Mouse (Mus musculus): ENCODE measurements at regions not wholly inside any gene's neighbourhood (a gene's known extent, or its start where the extent isn't known, plus 50 kb on each side); places are given as distances from the start of the nearest gene placed in this dataset.
A peak's percentile ranks its signal among the peaks of the same experiment; 100 is the strongest.

DNA sequence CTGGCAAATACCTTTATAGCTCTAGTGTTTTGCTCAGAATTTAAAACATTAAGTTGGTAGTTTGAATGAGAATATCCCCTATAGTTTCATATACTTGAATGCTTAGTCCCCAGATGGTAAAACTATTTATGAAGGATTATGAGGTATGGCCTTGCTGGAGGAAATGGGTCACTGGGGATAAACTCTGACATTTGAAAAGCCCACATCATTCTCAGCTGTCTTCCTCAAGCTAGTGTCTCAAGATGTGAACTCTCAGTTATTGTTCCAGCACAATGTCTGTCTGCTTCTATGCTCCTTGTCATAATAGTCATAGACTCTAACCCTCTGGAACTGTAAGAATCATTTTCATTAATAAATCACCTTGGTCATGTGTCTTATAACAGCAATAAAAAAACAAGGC is 2004.1 kb upstream of the Gm8797 start:
- DNase-seq (ENCODE audit: low spot score): no peak

DNA sequence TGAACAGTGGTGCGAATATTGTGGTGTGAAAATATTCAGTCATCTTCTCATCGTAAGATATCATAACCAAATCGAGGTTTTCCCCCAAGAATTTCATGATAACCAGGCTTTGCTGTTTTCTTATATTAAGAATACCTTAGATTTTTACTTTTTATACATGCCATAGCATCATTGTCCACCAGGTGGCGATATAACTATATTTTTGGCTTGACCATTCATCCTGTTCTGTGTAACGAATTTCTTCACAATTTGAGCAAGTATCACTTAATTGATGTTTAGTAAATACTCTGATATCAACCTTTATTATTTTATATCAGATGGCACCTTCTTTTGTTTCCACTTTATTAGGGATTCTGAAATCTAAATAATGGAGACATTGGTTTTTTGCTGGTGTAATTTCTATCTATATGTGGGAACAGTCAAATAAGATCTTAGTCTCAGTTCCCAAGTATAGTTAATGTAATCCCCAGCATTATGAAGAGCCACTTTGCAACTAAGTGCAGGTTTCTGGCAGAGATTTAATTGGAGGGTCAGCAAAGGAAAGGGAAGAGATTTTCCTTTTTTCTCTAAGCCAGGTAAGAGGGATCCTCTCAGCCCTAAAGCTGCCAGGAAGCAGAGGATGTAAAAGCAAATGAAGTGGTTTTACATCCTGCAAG is 1998.9 kb upstream of the Gm8797 start:
- DNase-seq (ENCODE audit: low spot score): peak; percentile 42

DNA sequence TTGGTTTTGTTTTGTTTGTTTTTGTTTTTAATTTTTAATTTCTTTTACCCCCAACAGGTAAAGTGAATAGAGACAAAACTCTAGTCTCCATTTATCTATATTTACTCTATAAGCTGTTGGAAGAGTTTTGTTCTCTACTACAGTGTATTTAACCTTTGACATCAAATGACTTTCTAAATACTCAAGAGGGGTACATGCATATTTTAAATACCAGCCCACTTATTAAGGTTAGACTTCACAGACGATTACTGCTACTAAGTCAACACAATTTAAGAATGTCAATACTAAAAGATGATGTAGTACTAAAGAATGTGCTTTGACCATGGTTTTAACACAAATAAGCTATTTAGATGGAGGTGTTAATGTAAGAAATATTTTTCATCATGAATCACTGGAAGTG is 1989.3 kb upstream of the Gm8797 start:
- DNase-seq (ENCODE audit: low spot score): no peak

- no peak for DNase-seq (ENCODE audit: low spot score)
Observed at GRCm38 (mm10) chr3:3784200-3784599, 1966.4 kb upstream of the Gm8797 start.

GRCm38 (mm10) chr3:3786039-3786438 is 1964.6 kb upstream of the Gm8797 start:
- no peak for DNase-seq (ENCODE audit: low spot score)

DNA sequence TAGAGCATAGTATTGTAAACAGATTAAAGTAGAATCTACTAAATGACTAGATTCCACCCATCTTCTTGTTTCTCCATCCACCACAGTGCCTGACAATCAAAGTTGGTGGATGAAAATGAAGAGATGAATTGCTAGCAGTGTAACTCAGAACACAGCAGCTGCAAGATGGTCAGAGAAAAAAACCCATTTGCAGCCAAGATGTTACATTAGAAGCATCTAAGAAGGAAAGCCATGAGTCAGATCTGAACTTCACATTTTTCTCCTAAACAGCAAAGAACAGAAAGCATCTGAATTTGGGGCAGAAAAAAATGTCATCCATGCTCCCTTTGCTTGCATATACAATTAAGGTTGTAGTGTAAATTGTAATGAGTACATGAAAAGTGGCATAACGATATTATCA is 1942.8 kb upstream of the Gm8797 start:
- no peak for DNase-seq (ENCODE audit: low spot score)

GRCm38 (mm10) chr3:3829020-3829419 is 1921.6 kb upstream of the Gm8797 start:
- no peak for DNase-seq (ENCODE audit: low spot score)

DNA sequence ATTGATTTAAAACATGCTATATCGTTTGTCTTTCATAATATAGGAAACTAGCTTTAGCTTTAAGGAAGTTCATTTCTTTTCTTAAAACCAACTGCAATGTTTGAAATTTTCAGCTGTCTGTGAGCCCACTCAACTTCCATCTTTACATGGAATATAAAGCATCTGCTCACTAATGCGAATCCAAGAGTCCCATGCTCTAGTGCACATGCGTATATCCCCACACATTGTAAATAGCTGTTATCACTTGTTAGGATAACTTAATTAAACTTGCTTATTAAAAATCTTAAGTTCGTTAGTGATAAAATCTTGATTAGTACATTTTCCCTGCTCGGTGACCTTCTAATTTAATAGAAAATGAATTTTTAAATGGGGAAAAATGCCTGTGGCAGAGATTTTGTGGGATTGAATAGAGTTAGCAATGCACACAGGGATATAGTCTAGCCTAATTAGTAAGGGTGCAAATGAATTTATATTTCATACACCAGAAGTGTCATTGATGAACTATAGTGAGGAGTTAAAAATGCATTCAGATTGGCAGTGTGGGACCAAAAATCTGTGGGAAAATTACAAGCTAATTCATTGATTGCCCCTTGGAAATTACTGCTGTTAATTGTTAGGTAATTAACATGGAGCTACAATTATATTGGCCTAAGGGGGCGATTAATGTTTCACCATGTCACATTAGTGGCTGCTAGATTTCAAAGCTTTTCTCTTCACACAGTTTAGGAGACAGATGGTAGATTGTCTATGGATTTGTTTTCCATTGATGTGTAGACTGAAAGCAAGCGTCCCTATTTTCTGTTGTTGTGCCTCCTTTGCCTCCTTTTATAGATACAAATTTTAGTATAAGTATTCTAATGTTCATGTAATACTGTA is 1919.0 kb upstream of the Gm8797 start:
- DNase-seq (ENCODE audit: low spot score): no peak

Data from layer of hippocampus, adult 11-12 months (tissue).